Mouse (Mus musculus) gastrocnemius, postnatal 36 days (tissue): ENCODE data around the gene Olfr167. TPM values are rescaled to one million over a fixed set of nuclear protein-coding genes. Genes with fewer than 3 reads are reported as not detected.
"Not testable (repeated sequence)": the region's sequence is repeated elsewhere in the genome, so short reads cannot be mapped to it uniquely, and the experiment has no call there.

Source experiments
- DNase-seq, 2 experiments: peaks; one replicate each; pipeline ENCODE4 v3.0.0; 2022
- intact Hi-C: fragments of 180-260 bp; cut with DNase I; formaldehyde crosslinking; loops from one replicate; pipeline ENCODE4 v1.15.1; 2025
- long read RNA-seq, 2 experiments: library from polyadenylated mRNA; stranded (forward); transcript quantifications; one replicate each; pipeline ENCODE4 v2.0.0; 2021
- total RNA-seq, 2 experiments: library from RNA; stranded (reverse); gene quantifications; 2 replicates each; pipeline ENCODE4 v1.2.3; 2021

Gene Olfr167
- total RNA-seq = not detected
- long read RNA-seq, experiment 1 = 0 reads
- long read RNA-seq, experiment 2 = 0 reads

DNA sequence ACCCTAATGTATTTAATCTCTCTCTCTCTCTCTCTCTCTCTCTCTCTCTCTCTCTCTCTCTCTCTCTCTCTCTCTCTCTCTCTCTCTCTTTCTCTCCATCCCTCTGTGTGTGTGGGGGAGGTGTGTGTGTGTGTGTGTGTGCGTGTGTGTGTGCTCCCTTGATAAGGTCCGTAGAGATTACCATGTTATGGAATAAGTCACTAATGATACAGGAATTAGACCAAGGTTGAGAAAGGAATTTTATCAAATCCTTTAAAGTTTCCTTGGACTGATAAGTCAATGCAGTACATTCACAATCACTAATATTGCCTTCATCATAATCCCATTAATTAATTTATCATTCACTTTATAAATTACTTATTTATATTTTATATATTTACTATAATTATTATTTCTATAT is at the start of gene Olfr167:
Gene Olfr167, minus strand, starts transcription at position 101 of the 400 bp plus-strand sequence.
- DNase-seq = no peak
- intact Hi-C loops = no loop called here

- DNase-seq, intact Hi-C loops: not testable (repeated sequence)
Measured at GRCm38 (mm10) chr16:19571709-19572108, 49.6 kb upstream of the Olfr167 start, which contains the start of gene Olfr169. Gene Olfr169 (minus strand): TSS chr16:19571809.

DNA sequence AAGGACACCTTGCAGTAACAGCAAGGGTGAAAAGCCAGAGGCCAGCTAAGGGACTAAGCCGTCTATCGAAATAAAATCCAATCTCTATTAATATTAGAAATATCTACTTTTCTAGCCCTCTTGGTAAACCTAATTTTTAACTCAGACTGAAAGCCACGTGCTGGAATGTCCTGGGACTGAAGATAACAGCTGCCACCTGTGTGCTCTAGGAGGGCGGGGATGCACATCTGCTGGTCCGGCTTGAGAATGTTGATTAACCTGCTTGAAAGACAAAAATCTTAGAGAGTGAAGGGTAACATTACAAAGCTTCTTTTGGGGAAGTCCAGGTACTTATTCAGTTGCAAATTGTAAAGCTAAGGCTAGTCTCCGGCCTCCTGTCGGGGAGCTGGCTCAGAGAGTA is 31.4 kb upstream of the Olfr167 start:
- DNase-seq, intact Hi-C loops: not testable (repeated sequence)

GRCm38 (mm10) chr16:19552246-19552645 is 30.2 kb upstream of the Olfr167 start:
- DNase-seq, intact Hi-C loops: not testable (repeated sequence)

- DNase-seq = no peak
Measured at GRCm38 (mm10) chr16:19535455-19535854, 13.4 kb upstream of the Olfr167 start, which contains the start of gene Olfr168. Gene Olfr168 (minus strand): TSS chr16:19535555.

GRCm38 (mm10) chr16:19483394-19483793 is 38.7 kb downstream of the Olfr167 start, which contains the start of gene Olfr166:
Gene Olfr166 (plus strand): TSS chr16:19483694.
- intact Hi-C loops = no loop called here
- no peak for DNase-seq

More at GRCm38 (mm10) chr16:19535455-19535854, 13.4 kb upstream of the Olfr167 start, which contains the start of gene Olfr168:
- intact Hi-C loops = no loop called here

GRCm38 (mm10) chr16:19464365-19464764 is 57.7 kb downstream of the Olfr167 start:
- no peak for DNase-seq
- intact Hi-C loops = no loop called here

Other genes with a start within 250 kb of the Olfr167 start
- not detected for gene Olfr164, start 208.2 kb downstream of the Olfr167 start, total RNA-seq
- not detected for gene Olfr165, start 99.1 kb downstream of the Olfr167 start, total RNA-seq
- not detected for gene Olfr166, start 38.6 kb downstream of the Olfr167 start, total RNA-seq
- not detected for gene Olfr168, start 13.3 kb upstream of the Olfr167 start, total RNA-seq
- not detected for gene Olfr169, start 49.5 kb upstream of the Olfr167 start, total RNA-seq
- gene Olfr170, start 89.6 kb upstream of the Olfr167 start, total RNA-seq = not detected
- not detected for gene Olfr171, start 107.7 kb upstream of the Olfr167 start, total RNA-seq
- not detected for gene Lamp3, start 184.1 kb upstream of the Olfr167 start, total RNA-seq
- under 1 TPM; 0.10 to 0.57 TPM for gene B3gnt5, start 237.9 kb upstream of the Olfr167 start, total RNA-seq